Mouse (Mus musculus) liver, adult 2 months (tissue): Measurements from ENCODE around the gene Chka.

Experiments
- CTCF ChIP-seq: fragments of 200-500 bp; IDR thresholded peaks from 2 replicates; pipeline ENCODE4 v1.5.1; 2011; ENCODE audit warnings: low read depth, low read length, control low read depth
- POLR2A ChIP-seq: fragments of 200-500 bp; IDR thresholded peaks from 2 replicates; pipeline ENCODE4 v1.6.1; 2011; ENCODE audit warnings: low read length, control low read depth; ENCODE audit not compliant: insufficient read depth; ENCODE audit errors: extremely low read depth

DNA sequence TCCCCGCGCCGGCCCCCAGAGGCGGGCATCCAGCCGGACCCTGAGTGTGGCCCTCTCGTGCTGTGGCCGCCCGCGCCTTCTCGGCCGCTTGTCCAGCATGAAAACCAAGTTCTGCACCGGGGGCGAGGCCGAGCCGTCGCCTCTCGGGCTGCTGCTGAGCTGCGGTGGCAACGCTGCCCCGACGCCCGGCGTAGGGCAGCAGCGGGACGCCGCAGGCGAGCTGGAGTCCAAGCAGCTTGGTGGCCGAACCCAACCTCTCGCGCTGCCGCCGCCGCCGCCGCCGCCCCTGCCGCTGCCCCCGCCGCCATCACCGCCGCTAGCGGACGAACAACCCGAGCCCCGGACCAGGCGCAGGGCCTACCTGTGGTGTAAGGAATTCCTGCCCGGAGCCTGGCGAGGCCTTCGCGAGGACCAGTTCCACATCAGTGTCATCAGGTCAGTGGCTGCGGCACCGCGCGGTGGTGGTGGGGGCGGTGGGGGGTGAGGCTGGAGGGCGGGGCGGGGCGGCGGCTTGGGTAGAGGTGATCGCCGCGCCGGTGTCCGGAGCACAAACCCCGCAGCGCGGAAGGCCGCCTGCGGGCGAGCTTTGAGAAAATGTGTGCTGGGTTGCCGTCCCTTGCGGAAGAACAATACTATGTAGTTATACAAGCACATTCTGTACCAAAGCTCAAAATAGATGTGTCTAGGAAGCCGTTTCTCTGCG, 557 bp downstream of the Chka start:
- TF ChIP-seq CTCF: no peak
- no peak for TF ChIP-seq POLR2A
